Mouse (Mus musculus) left cerebral cortex, postnatal 14 days (tissue): ENCODE results near the gene Sparcl1. TPM values are rescaled to one million over a fixed set of nuclear protein-coding genes. Genes with fewer than 3 reads are reported as not detected.
A peak's percentile ranks its signal among the peaks of the same experiment; 100 is the strongest.

ENCODE experiments used
- DNase-seq, 2 experiments: peaks; one replicate each; pipeline ENCODE4 v3.0.0; 2021 to 2022; ENCODE audit warnings: low spot score in 2 of 2, mixed read lengths in 1 of 2
- intact Hi-C: fragments of 180-260 bp; cut with DNase I; formaldehyde crosslinking; loops from one replicate; pipeline ENCODE4 v1.15.1; 2025
- long read RNA-seq, 2 experiments: library from polyadenylated mRNA; stranded (forward); transcript quantifications; one replicate each; pipeline ENCODE4 v2.0.0; 2021
- total RNA-seq, 2 experiments: library from RNA; stranded (reverse); gene quantifications; 2 replicates each; pipeline ENCODE4 v1.2.3; 2021

The Sparcl1 gene
- 1,000 to 10,000 TPM; 1,229 to 1,307 TPM for total RNA-seq
- long read RNA-seq, experiment 1, transcript Sparcl1-201 (11 exons, 2,759 nt) = major isoform, 1,540 of 1,786 reads
- long read RNA-seq, experiment 1, partial matches to known transcripts = 167 of 1,786 reads
- long read RNA-seq, experiment 1, other reads (novel, unspliced or antisense) = 79 of 1,786 reads
- long read RNA-seq, experiment 2, transcript Sparcl1-201 (11 exons, 2,759 nt) = major isoform, 1,367 of 1,563 reads
- long read RNA-seq, experiment 2, partial matches to known transcripts = 129 of 1,563 reads
- long read RNA-seq, experiment 2, other reads (novel, unspliced or antisense) = 67 of 1,563 reads

GRCm38 (mm10) chr5:104113491-104114172, at the start of gene Sparcl1:
TSS of gene Sparcl1 (minus strand) at chr5:104113733.
- peak; percentile 63 to 79 for DNase-seq
- intact Hi-C loops = loop anchor here (2.0 kb wide), 1 partner anchor 39 kb away; no protein-coding TSS in a partner anchor

- intact Hi-C loops = no loop called here
- DNase-seq = no peak
These were observed 47.9 kb upstream of the Sparcl1 start for GRCm38 (mm10) chr5:104161390-104161789.

GRCm38 (mm10) chr5:104160581-104160980, 47.0 kb upstream of the Sparcl1 start:
- intact Hi-C loops = no loop called here
- no peak for DNase-seq

- intact Hi-C loops = no loop called here
- peak; percentile 32 to 64 for DNase-seq
These were observed 45.0 kb upstream of the Sparcl1 start for GRCm38 (mm10) chr5:104158332-104159052.

DNA sequence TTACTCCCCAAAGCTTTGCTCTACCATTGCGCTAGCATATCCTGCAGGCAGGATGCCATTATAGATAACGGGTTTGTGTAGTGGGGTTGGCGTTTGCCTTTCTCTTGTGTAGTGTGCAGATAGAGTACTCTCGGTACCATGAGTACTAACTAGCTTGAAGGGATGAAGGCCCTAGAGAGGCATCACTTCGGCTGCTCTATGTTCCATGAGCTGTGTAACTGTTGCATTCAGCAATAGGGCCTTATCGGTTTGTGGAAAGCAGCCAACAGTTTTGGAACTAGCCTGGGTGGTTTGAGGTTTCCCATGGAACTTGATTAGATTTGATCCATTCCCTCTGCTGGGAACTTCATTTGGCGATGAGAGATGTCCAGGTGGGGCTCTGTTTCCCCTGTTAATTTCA, 44.2 kb upstream of the Sparcl1 start:
- intact Hi-C loops = no loop called here
- DNase-seq = no peak

- intact Hi-C loops = no loop called here
These were observed 36.7 kb upstream of the Sparcl1 start for GRCm38 (mm10) chr5:104150196-104150595.

GRCm38 (mm10) chr5:104149349-104149748, 35.8 kb upstream of the Sparcl1 start:
- no peak for DNase-seq
- intact Hi-C loops = no loop called here

More at GRCm38 (mm10) chr5:104150196-104150595, 36.7 kb upstream of the Sparcl1 start:
- DNase-seq = no peak

DNA sequence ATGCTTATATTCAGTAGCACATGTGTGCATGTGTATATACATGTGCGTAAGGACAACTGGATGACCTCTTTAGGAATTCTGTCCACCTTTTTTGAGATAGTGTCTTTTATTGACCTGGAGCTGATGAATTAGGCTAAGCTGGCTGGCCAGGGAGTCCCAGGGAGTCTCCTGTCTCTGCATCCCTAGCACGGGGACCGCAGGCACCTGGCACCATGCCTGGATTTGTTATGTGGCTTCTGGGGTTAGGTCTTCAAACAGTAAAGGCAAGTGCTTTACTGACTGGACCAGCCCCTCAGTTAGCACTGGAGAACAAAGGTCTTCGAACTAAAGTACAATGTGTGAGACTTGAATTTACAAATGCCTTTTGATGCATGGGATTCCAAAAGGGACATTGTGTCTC, 30.5 kb upstream of the Sparcl1 start:
- intact Hi-C loops = no loop called here
- no peak for DNase-seq

- no peak for DNase-seq
These were observed 27.5 kb upstream of the Sparcl1 start for GRCm38 (mm10) chr5:104141067-104141466.

GRCm38 (mm10) chr5:104137920-104138541, 24.5 kb upstream of the Sparcl1 start:
- DNase-seq = no peak
- intact Hi-C loops = no loop called here

More at GRCm38 (mm10) chr5:104141067-104141466, 27.5 kb upstream of the Sparcl1 start:
- intact Hi-C loops = no loop called here

GRCm38 (mm10) chr5:104133752-104134151, 20.2 kb upstream of the Sparcl1 start:
- intact Hi-C loops = loop anchor here (5.0 kb wide), 2 partner anchors 84 to 199 kb away; no protein-coding TSS in a partner anchor
- DNase-seq = no peak

- intact Hi-C loops = loop anchor here (5.0 kb wide), 2 partner anchors 86 to 201 kb away; no protein-coding TSS in a partner anchor
- DNase-seq = peak; percentile 45 to 57
These were observed 18.0 kb upstream of the Sparcl1 start for GRCm38 (mm10) chr5:104131544-104131943.

GRCm38 (mm10) chr5:104130891-104131290, 17.4 kb upstream of the Sparcl1 start:
- no peak for DNase-seq
- intact Hi-C loops = loop anchor here (5.0 kb wide), 2 partner anchors 86 to 201 kb away; no protein-coding TSS in a partner anchor

DNA sequence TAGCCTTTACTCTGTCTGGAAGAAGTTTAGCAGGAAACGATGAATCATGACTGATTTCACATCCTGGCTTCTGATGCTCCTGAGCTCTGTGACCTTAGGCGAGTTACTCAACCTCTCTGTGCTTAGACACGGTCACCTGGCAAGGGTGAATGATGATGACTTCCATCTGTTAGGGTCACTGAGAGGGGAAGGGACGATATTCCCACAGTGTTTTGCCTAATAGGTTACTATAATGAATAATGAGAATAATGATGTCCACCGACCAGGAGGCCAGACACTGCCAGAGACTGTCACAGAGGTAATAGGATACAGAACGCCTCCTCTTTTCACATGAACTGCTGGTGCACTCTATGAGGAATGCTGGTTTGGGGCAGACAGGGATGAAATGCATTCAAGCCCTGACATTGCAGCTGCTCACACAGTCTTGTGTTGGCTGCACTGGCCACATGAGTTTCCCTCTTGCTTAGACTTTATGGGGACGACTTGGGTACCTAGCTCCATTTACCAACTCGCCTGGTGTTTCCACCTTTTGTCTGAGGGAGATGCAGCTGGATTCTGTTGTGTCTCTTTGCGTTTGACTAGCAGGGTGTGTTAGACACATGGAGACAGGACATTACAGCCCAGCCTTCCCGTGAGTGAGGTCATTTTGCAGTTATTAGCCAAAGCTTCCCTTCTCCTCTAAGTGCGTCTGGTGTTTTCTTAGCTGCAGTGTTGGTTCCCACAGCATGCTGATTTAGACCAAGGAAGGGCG, 14.9 kb upstream of the Sparcl1 start:
- intact Hi-C loops = no loop called here
- no peak for DNase-seq

- DNase-seq = no peak
- intact Hi-C loops = no loop called here
These were observed 13.8 kb upstream of the Sparcl1 start for GRCm38 (mm10) chr5:104127351-104127750.

GRCm38 (mm10) chr5:104126561-104127320, 13.2 kb upstream of the Sparcl1 start:
- peak; percentile 26 to 67 for DNase-seq
- intact Hi-C loops = no loop called here

DNA sequence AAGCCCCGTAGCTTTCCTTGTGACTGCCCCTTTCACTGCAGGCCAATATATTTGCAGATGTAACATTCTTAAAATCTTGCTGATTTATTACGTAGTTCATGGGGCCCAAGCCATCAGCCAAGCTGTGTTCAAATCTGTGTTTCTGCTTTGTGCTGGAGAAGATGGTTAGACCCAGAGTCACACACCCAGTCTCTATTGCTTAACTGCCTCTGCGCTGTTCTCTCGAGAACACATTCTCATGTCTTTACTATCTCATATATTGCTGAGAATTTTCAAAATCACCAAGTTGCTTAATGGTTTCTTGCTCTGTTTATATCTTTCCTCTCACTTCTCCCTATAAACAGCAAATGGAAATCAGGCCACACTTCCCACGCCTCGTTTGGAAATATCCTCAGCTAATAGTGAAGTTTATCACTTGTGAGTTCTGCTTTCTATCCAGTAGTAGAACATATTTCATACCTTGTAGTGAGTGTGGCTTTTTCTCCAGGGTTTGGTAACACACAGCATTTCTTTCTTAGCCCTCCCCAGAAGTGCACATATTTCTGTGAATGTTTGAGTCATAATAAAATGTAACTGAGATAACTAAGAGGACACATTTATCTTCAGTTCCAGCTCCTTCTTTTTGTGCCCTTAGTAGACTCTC, 10.6 kb upstream of the Sparcl1 start:
- no peak for DNase-seq
- intact Hi-C loops = no loop called here

GRCm38 (mm10) chr5:104115890-104116289, 2.4 kb upstream of the Sparcl1 start:
- peak; percentile 37 to 74 for DNase-seq
- intact Hi-C loops = no loop called here
